Mouse (Mus musculus) hindbrain, embryonic 11.5 days (tissue): ENCODE data around the gene P3h2. TPM values are rescaled to one million over a fixed set of nuclear protein-coding genes. Genes with fewer than 3 reads are reported as not detected.

Source experiments
- ATAC-seq: fragments of 200-750 bp; cut with Nextera tagmentation; 2 replicates; pipeline ENCODE4 v1.8.0; 2017; ENCODE audit warnings: mild to moderate bottlenecking, moderate TSS enrichment, moderate library complexity; ENCODE audit not compliant: low FRiP score
- DNase-seq: peaks from one replicate; pipeline ENCODE4 v3.0.0-alpha.2; 2015; ENCODE audit warnings: low spot score
- H3K27ac ChIP-seq: fragments of 300-500 bp; sonication (generic); 2 replicates; pipeline ENCODE4 v1.5.1; 2014; ENCODE audit warnings: mild to moderate bottlenecking, low read depth, low read length
- H3K27me3 ChIP-seq: fragments of 300-500 bp; sonication (generic); 2 replicates; pipeline ENCODE4 v1.6.1; 2014; ENCODE audit warnings: mild to moderate bottlenecking, low read length, moderate library complexity, mixed read lengths; ENCODE audit not compliant: control insufficient read depth, insufficient read depth
- H3K36me3 ChIP-seq: fragments of 300-500 bp; sonication (generic); 2 replicates; pipeline ENCODE4 v1.6.1; 2014; ENCODE audit warnings: mild to moderate bottlenecking, low read length, moderate library complexity, mixed read lengths; ENCODE audit not compliant: control insufficient read depth, insufficient read depth
- H3K4me1 ChIP-seq: fragments of 300-500 bp; sonication (generic); replicated peaks from 2 replicates; pipeline ENCODE4 v1.6.1; 2014; ENCODE audit warnings: low read length, mixed read lengths; ENCODE audit not compliant: control insufficient read depth, insufficient read depth
- H3K4me2 ChIP-seq: fragments of 300-500 bp; sonication (generic); replicated peaks from 2 replicates; pipeline ENCODE4 v1.6.1; 2014; ENCODE audit warnings: mild to moderate bottlenecking, low read depth, low read length
- H3K4me3 ChIP-seq: fragments of 300-500 bp; sonication (generic); 2 replicates; pipeline ENCODE4 v1.5.1; 2014; ENCODE audit warnings: low read depth, low read length
- H3K9ac ChIP-seq: fragments of 300-500 bp; sonication (generic); 2 replicates; pipeline ENCODE4 v1.6.1; 2014; ENCODE audit warnings: low read depth, low read length
- H3K9me3 ChIP-seq: fragments of 300-500 bp; sonication (generic); 2 replicates; pipeline ENCODE4 v1.6.1; 2016; ENCODE audit warnings: low read length; ENCODE audit not compliant: control insufficient read depth
- WGBS: fragments of 180-500 bp; shearing (Covaris S2); extraction: QIAGEN DNeasy Blood & Tissue Kit; methylation state at CpG from one replicate; pipeline ENCODE4 v1.1.7; 2014; 5-methylcytosine and 5-hydroxymethylcytosine counted together
- polyA plus RNA-seq: library from polyadenylated mRNA; unstranded; fragments of >200 nt; fragmentation: Nextera tagmentation; extraction: Ambion mirVana; gene quantifications from 2 replicates; pipeline ENCODE4 v1.2.1, GENCODE M21; 2014

Gene P3h2
- polyA plus RNA-seq: 1.8 and 2.8 TPM in 2 replicates

- Histone ChIP-seq H3K4me2 (peak within 1 kb of the TSS; percentile 87), H3K4me1 (no peaks in the 10 kb centered on the region), H3K27me3 (no peaks in the 10 kb centered on the region), H3K4me3 (peak within 1 kb of the TSS; percentile 66), H3K9ac (peak within 1 kb of the TSS; percentile 72), H3K9me3 (no peaks in the 10 kb centered on the region), H3K27ac (peak within 1 kb of the TSS; percentile 47), H3K36me3 (no peaks in the 10 kb centered on the region)
- DNase-seq: peak; percentile 78
- WGBS: under 1% methylated on average over 81 of the region's 101 CpGs
- peak; percentile 94 for ATAC-seq
These were observed at the start of gene P3h2 for GRCm38 (mm10) chr16:26105115-26105974. Gene P3h2 (minus strand): TSS chr16:26105784.

GRCm38 (mm10) chr16:26152258-26152657 is 46.7 kb upstream of the P3h2 start:
- 92% methylated on average over 2 of the region's 2 CpGs for WGBS
- H3K9ac ChIP-seq: no peak overlapping the region
- H3K9me3 ChIP-seq: no peaks in the 10 kb centered on the region
- ATAC-seq (no peak), DNase-seq (no peak)
- H3K27me3 ChIP-seq: no peaks in the 10 kb centered on the region
- H3K4me3 ChIP-seq: no peak overlapping the region
- no peaks in the 10 kb centered on the region for H3K4me1 ChIP-seq
- no peak overlapping the region for H3K4me2 ChIP-seq
- H3K27ac ChIP-seq: no peak overlapping the region
- no peaks in the 10 kb centered on the region for H3K36me3 ChIP-seq

- Histone ChIP-seq H3K36me3 (no peaks in the 10 kb centered on the region), H3K9me3 (no peaks in the 10 kb centered on the region), H3K9ac (no peak overlapping the region), H3K4me1 (no peaks in the 10 kb centered on the region), H3K4me3 (no peak overlapping the region), H3K27me3 (no peaks in the 10 kb centered on the region), H3K27ac (no peak overlapping the region), H3K4me2 (no peak overlapping the region)
- DNase-seq (no peak), ATAC-seq (no peak)
- 60% methylated on average over 1 of the region's 1 CpGs for WGBS
These were observed 45.4 kb upstream of the P3h2 start for GRCm38 (mm10) chr16:26150943-26151342.

GRCm38 (mm10) chr16:26146853-26147252 is 41.3 kb upstream of the P3h2 start:
- Histone ChIP-seq H3K4me3 (no peak overlapping the region), H3K36me3 (no peaks in the 10 kb centered on the region), H3K9me3 (no peaks in the 10 kb centered on the region), H3K27me3 (no peaks in the 10 kb centered on the region), H3K4me1 (no peaks in the 10 kb centered on the region), H3K9ac (no peak overlapping the region), H3K27ac (no peak overlapping the region), H3K4me2 (no peak overlapping the region)
- WGBS: 82% methylated on average over 1 of the region's 1 CpGs
- DNase-seq (no peak), ATAC-seq (no peak)

- 83% methylated on average over 1 of the region's 1 CpGs for WGBS
- DNase-seq: no peak
- H3K36me3 ChIP-seq: no peaks in the 10 kb centered on the region
These were observed 25.5 kb upstream of the P3h2 start for GRCm38 (mm10) chr16:26131126-26131525.

GRCm38 (mm10) chr16:26106618-26107017 is 1.0 kb upstream of the P3h2 start:
- Histone ChIP-seq H3K27me3 (no peaks in the 10 kb centered on the region), H3K36me3 (no peaks in the 10 kb centered on the region), H3K27ac (no peak overlapping the region), H3K4me2 (no peak overlapping the region), H3K9me3 (no peaks in the 10 kb centered on the region), H3K4me1 (no peaks in the 10 kb centered on the region), H3K4me3 (no peak overlapping the region), H3K9ac (no peak overlapping the region)
- ATAC-seq (no peak), DNase-seq (no peak)
- 70% methylated on average over 5 of the region's 5 CpGs for WGBS

More at GRCm38 (mm10) chr16:26131126-26131525, 25.5 kb upstream of the P3h2 start:
- Histone ChIP-seq H3K4me2 (no peak overlapping the region), H3K9me3 (no peaks in the 10 kb centered on the region), H3K9ac (no peak overlapping the region), H3K27me3 (no peaks in the 10 kb centered on the region), H3K27ac (no peak overlapping the region), H3K4me3 (no peak overlapping the region), H3K4me1 (no peaks in the 10 kb centered on the region)
- no peak for ATAC-seq

- H3K36me3 ChIP-seq: no peaks in the 10 kb centered on the region
- H3K4me2 ChIP-seq: peak overlapping the region; percentile 87
- WGBS: 19% methylated on average over 5 of the region's 5 CpGs
- H3K9ac ChIP-seq: peak overlapping the region; percentile 72; the same call in 1 of the 2 replicates
- no peaks in the 10 kb centered on the region for H3K4me1 ChIP-seq
- DNase-seq (no peak), ATAC-seq (peak; percentile 26)
- H3K4me3 ChIP-seq: peak overlapping the region; percentile 66
- no peaks in the 10 kb centered on the region for H3K27me3 ChIP-seq
- H3K9me3 ChIP-seq: no peaks in the 10 kb centered on the region
- H3K27ac ChIP-seq: no peak overlapping the region
These were observed 545 bp upstream of the P3h2 start for GRCm38 (mm10) chr16:26106041-26106617.

GRCm38 (mm10) chr16:26104274-26104673 is 1.3 kb downstream of the P3h2 start:
- Histone ChIP-seq H3K4me3 (no peak overlapping the region), H3K4me2 (no peak overlapping the region), H3K9me3 (no peaks in the 10 kb centered on the region), H3K4me1 (no peaks in the 10 kb centered on the region), H3K36me3 (no peaks in the 10 kb centered on the region), H3K27me3 (no peaks in the 10 kb centered on the region), H3K9ac (no peak overlapping the region), H3K27ac (no peak overlapping the region)
- WGBS: 43% methylated on average over 4 of the region's 4 CpGs
- no peak for DNase-seq
- ATAC-seq: no peak

GRCm38 (mm10) chr16:26102856-26103255 is 2.7 kb downstream of the P3h2 start:
- no peak for DNase-seq
- Histone ChIP-seq H3K9me3 (no peaks in the 10 kb centered on the region), H3K27me3 (no peaks in the 10 kb centered on the region), H3K36me3 (no peaks in the 10 kb centered on the region), H3K4me1 (no peaks in the 10 kb centered on the region), H3K27ac (no peak overlapping the region), H3K4me3 (no peak overlapping the region), H3K4me2 (no peak overlapping the region), H3K9ac (no peak overlapping the region)
- no peak for ATAC-seq
- WGBS: 85% methylated on average over 2 of the region's 2 CpGs
